Mouse (Mus musculus) E14TG2a.4 (cell line): ENCODE measurements around the gene 5730522E02Rik.

Source experiments
- H3K27me3 ChIP-seq: 2 replicates; pipeline ENCODE4 v1.6.1; 2014; ENCODE audit warnings: low read length, control low read depth; ENCODE audit not compliant: insufficient read depth
- H3K36me3 ChIP-seq: 2 replicates; pipeline ENCODE4 v1.6.1; 2014; ENCODE audit warnings: low read length, control low read depth; ENCODE audit not compliant: insufficient read depth
- H3K4me1 ChIP-seq: replicated peaks from 2 replicates; pipeline ENCODE4 v1.6.1; 2014; ENCODE audit warnings: low read depth, low read length, control low read depth
- H3K4me3 ChIP-seq: replicated peaks from 2 replicates; pipeline ENCODE4 v1.5.1; 2014; ENCODE audit warnings: mild to moderate bottlenecking, low read length
- H3K9me3 ChIP-seq: 2 replicates; pipeline ENCODE4 v1.6.1; 2014; ENCODE audit warnings: low read length, control low read depth
- CTCF ChIP-seq: conservative IDR thresholded peaks from 2 replicates; pipeline ENCODE4 v1.5.1; 2014; ENCODE audit warnings: low read length
- NANOG ChIP-seq: IDR thresholded peaks from 2 replicates; pipeline ENCODE4 v1.6.1; 2014; ENCODE audit warnings: borderline replicate concordance, low read length, mixed read lengths
- POU5F1 ChIP-seq: IDR thresholded peaks from 2 replicates; pipeline ENCODE4 v1.6.1; 2014; ENCODE audit warnings: low read length, borderline replicate concordance

The 5730522E02Rik gene

DNA sequence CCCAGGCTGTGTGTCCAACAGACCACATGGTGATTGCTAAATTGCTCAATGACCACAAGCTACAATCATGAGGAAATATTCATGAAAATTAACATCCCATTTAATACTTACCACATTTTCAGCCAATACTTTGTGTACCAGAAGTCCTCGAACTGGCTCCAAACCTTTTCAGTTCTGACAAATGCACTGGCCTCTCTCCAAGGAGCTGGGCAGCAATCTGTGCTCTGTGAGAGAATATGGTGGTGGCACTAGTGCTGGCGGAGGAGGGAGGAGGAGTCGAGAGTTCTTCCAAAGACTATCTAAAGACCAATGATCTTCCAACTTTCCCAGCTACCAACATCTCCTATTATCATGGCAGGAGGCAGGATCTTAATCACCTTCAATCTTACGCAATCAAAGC is 525.8 kb downstream of the 5730522E02Rik start:
- TF ChIP-seq NANOG (no peak), POU5F1 (no peak), CTCF (no peak)
- Histone ChIP-seq H3K4me1 (0 out of 2 replicates have a peak, but pooled peaks cover 5% of the 10 kb centered on the region), H3K27me3 (no peaks in the 10 kb centered on the region), H3K9me3 (no peaks in the 10 kb centered on the region), H3K4me3 (no peak overlapping the region), H3K36me3 (no peaks in the 10 kb centered on the region)

DNA sequence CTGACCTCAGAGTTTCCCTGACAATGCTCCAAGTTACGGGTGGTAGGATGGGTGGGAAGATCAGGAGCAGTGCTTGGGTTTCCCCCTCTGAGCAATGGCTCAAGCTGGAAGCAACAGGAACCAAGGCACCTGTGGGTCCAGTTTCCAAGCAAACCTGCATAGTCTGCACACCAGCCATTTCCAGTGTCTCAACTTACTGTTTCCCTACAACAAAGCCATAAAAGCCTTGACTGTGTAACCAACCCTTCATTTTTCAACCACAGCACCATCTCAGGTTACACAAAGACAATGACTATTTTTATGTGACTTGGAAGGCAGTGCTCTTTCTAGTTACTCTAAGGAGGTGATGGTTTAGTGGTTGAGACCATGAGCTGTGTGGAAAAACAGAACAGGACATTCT is 530.7 kb downstream of the 5730522E02Rik start:
- TF ChIP-seq NANOG (no peak), CTCF (no peak), POU5F1 (no peak)
- Histone ChIP-seq H3K9me3 (no peaks in the 10 kb centered on the region), H3K36me3 (no peaks in the 10 kb centered on the region), H3K4me3 (no peak overlapping the region), H3K4me1 (0 out of 2 replicates have a peak, but pooled peaks cover 8% of the 10 kb centered on the region), H3K27me3 (no peaks in the 10 kb centered on the region)

DNA sequence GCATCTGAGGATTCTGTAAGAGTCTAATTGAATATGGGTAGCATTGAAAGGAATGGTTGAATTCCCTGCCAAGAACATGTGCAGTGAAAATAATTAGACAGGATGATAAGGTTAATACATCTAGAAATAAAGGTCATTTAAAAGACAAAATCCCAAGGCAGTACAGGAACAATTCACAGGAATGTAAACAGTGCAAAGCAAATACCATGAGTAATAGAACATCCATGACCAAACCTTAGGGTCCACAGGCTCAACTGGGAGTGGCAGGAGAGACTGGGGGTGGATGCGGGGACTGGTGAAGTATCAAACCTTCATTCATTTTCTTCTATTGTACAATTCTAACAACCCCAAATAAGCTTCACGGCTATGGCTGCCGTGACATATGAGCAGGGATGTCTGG is 536.4 kb downstream of the 5730522E02Rik start:
- no peak for TF ChIP-seq POU5F1
- no peak for TF ChIP-seq CTCF
- TF ChIP-seq NANOG: no peak
- no peaks in the 10 kb centered on the region for H3K27me3 ChIP-seq
- H3K4me1 ChIP-seq: no peaks in the 10 kb centered on the region
- no peaks in the 10 kb centered on the region for H3K36me3 ChIP-seq
- H3K9me3 ChIP-seq: no peaks in the 10 kb centered on the region
- no peak overlapping the region for H3K4me3 ChIP-seq

GRCm38 (mm10) chr11:25670018-25670417 is 540.5 kb downstream of the 5730522E02Rik start:
- Histone ChIP-seq H3K4me1 (no peaks in the 10 kb centered on the region), H3K27me3 (no peaks in the 10 kb centered on the region), H3K9me3 (no peaks in the 10 kb centered on the region), H3K36me3 (no peaks in the 10 kb centered on the region), H3K4me3 (no peak overlapping the region)
- TF ChIP-seq NANOG (no peak), POU5F1 (no peak), CTCF (no peak)

DNA sequence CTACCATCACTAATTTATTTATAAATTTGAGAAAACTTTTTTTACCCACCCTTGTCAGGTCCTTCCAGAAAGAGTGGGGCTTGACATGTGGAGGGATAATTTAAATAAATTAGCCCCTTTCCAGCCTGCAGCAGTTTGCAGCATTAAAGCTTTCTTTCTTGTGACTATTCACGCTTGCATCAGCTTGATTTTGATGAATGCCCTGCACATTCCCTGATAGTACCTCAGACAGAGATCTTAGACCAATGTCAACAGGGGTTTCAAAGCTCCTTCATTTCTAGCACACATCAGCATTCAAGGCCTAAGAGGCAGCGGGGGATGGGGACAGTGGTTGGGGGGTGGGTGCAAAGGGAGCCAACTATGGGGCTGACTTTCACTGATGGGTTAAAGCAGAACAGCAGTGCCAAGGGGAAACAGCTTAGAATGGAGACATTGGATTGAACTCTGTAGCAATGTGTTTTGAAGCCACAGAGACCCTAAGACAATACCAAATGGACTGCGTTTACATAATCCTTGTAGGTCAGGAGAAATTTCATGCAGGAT is 545.9 kb downstream of the 5730522E02Rik start:
- H3K36me3 ChIP-seq: no peaks in the 10 kb centered on the region
- H3K4me1 ChIP-seq: peaks cover 4% of the 10 kb centered on the region; the same call in 1 of the 2 replicates
- no peak overlapping the region for H3K4me3 ChIP-seq
- no peaks in the 10 kb centered on the region for H3K9me3 ChIP-seq
- no peaks in the 10 kb centered on the region for H3K27me3 ChIP-seq
- TF ChIP-seq CTCF (no peak), NANOG (no peak), POU5F1 (no peak)

DNA sequence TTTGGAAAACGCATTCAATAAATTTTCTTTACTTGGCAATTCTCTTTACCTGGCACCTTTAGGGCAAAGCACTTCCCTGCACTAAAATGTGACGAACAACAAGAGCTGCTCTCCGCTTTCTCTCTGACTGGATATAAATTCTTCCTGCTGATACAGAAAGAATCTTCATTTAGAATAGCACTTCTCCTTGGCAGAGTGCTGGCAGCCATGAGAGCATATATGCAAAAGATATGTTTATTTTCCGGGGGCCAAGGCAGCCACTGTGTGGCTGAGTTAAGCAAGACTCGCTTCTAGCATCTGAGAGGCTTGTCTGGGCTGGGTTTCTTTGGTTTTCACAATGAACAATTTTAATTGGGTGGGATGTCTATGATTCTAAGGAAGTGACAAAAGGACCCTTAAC is 564.3 kb downstream of the 5730522E02Rik start:
- no peaks in the 10 kb centered on the region for H3K36me3 ChIP-seq
- peaks cover 7% of the 10 kb centered on the region; the same call in 1 of the 2 replicates for H3K27me3 ChIP-seq
- peaks cover 8% of the 10 kb centered on the region for H3K4me1 ChIP-seq
- no peak overlapping the region for H3K4me3 ChIP-seq
- H3K9me3 ChIP-seq: no peaks in the 10 kb centered on the region
- no peak for TF ChIP-seq NANOG
- TF ChIP-seq CTCF: no peak
- TF ChIP-seq POU5F1: no peak

DNA sequence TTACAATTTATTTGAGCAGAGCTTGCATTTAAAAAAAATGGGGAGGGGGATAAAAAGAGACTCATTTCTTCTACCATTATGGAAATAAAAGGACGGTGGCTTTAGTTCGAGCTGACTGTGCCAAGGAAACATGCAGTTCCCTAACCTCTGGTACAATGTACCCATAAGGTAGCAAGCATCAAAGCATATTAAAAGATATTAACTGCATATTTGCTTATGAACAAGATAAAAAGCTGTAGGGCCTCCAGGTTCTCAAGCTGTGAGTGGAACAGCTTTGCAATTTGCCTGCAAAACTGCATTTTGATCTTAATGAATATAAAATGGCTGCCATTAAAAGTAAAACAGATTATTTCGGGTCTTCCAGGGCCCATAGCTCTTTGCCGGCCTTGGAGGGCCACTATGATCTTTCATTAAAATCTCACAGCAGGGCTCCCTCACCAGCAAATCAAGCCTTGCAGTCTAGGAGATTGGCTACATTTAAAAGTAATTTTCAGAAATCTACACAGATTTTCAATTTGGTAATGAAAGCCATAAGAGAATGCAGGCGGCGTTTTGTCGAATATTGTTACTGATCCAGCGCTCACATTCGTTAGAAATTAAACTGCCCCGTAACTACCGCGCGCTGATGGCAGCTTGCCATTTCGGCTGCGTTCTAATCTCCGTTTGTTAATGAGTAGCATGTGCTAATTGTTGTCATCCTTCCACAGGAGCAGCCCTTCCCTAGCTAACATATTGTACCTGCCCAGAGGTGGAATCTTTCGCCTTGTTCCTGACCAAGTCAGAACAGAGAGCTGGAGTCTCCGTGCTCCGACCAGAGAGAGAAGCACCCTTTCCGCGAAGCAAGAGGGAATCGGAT is 565.6 kb downstream of the 5730522E02Rik start:
- peaks cover 7% of the 10 kb centered on the region; the same call in 1 of the 2 replicates for H3K27me3 ChIP-seq
- H3K9me3 ChIP-seq: no peaks in the 10 kb centered on the region
- H3K36me3 ChIP-seq: no peaks in the 10 kb centered on the region
- no peak for TF ChIP-seq NANOG
- TF ChIP-seq POU5F1: no peak
- no peak for TF ChIP-seq CTCF
- H3K4me3 ChIP-seq: no peak overlapping the region
- peaks cover 8% of the 10 kb centered on the region for H3K4me1 ChIP-seq

DNA sequence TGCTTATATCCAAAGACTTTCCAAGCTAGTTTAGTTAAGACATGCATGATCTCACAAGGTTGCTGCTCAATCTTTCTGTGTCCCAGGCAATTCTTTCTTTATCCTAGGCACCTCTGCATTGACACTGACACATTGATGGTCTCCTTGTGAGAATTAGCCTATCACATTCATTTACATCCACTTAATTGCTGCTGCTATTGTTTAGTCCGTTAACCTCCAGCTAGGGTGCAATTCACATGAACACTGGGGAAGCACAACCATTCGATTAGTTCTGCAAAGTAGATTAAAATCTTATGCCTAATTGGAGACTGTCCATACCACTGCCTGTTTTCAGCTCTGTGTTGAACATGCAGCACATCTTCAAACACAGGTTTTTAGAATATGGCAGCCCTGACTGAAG is 603.7 kb downstream of the 5730522E02Rik start:
- no peak overlapping the region for H3K4me3 ChIP-seq
- H3K27me3 ChIP-seq: no peaks in the 10 kb centered on the region
- no peaks in the 10 kb centered on the region for H3K4me1 ChIP-seq
- H3K9me3 ChIP-seq: no peaks in the 10 kb centered on the region
- no peak for TF ChIP-seq NANOG
- no peak for TF ChIP-seq POU5F1
- TF ChIP-seq CTCF: no peak
- H3K36me3 ChIP-seq: no peaks in the 10 kb centered on the region

DNA sequence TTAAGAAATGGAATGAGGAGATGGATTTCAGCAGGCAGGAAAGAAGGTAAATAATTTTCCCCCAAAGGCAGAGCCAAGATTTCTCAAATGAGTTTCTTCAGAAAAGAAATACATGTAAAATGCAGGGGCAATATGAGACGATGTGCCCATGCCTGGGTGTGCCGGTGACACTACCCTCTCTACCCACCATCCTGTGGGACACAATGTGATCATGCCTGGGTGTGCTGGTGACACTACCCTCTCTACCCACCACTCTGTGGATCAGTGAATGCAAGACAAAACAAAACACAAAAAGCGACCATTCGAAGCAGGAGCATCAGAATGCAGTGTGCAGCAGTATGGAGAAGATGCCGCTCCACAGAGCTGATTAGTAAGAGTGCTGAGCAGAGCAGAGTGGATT is 610.5 kb downstream of the 5730522E02Rik start:
- TF ChIP-seq NANOG (no peak), CTCF (no peak), POU5F1 (no peak)
- H3K27me3 ChIP-seq: peaks cover 2% of the 10 kb centered on the region; the same call in 1 of the 2 replicates

More for the DNA sequence above, 610.5 kb downstream of the 5730522E02Rik start:
- Histone ChIP-seq H3K4me3 (no peak overlapping the region), H3K36me3 (no peaks in the 10 kb centered on the region), H3K4me1 (no peaks in the 10 kb centered on the region), H3K9me3 (no peaks in the 10 kb centered on the region)
